Mouse (Mus musculus) embryonic stem cell, embryonic (primary cell): ENCODE measurements around the gene Traf2.

Experiments used
- CTCF ChIA-PET, 4 experiments: fragments of 300-600 bp in 2 of 4; fragments of 350-600 bp in 2 of 4; sonication (Branson Sonifier 250); formaldehyde crosslinking; loops; one replicate each; lab custom pipeline; 2022; ENCODE audit warnings: inconsistent platforms in 2 of 4; lab: Charles Lee
- POLR2A ChIA-PET, 4 experiments: fragments of 300-600 bp in 2 of 4; fragments of 350-600 bp in 2 of 4; sonication (Branson Sonifier 250); formaldehyde crosslinking; loops; one replicate each; lab custom pipeline; 2022; ENCODE audit warnings: antibody characterized with exemption in 4 of 4, inconsistent platforms in 1 of 4; lab: Charles Lee

The Traf2 gene

GRCm38 (mm10) chr2:25498622-25499478 lies 47.9 kb downstream of the Traf2 start:
- ChIA-PET POLR2A (interaction anchor here in 3 of 4 experiments (0.9 to 1.9 kb wide), 4 partner anchors 14 to 59 kb away, joined by 3 to 4 read pairs (median 4); partner anchors contain the start of genes Edf1 (in 1 of the 3) and Traf2 (in 1 of the 3)), CTCF (interaction anchor here in 1 of 4 experiments (0.5 to 2.0 kb wide), 7 partner anchors 8 to 324 kb away, joined by 3 to 7 read pairs (median 4); partner anchors contain the start of gene Abca2)

- ChIA-PET POLR2A (interaction anchor here in 3 of 4 experiments (0.9 to 1.9 kb wide), 7 partner anchors 9 to 166 kb away, joined by 3 to 8 read pairs (median 3); partner anchors contain the start of genes Man1b1 (in 1 of the 3) and Traf2 (in 1 of the 3)), CTCF (interaction anchor here in 3 of 4 experiments (0.6 to 2.0 kb wide), 9 partner anchors 9 to 216 kb away, joined by 3 to 8 read pairs (median 4); partner anchors contain the start of genes Abca2 (in 2 of the 3), Mamdc4 (in 1 of the 3) and Phpt1 (in 1 of the 3))
These were observed 48.7 kb downstream of the Traf2 start for GRCm38 (mm10) chr2:25497846-25498575.

GRCm38 (mm10) chr2:25496462-25496861 lies 50.3 kb downstream of the Traf2 start:
- CTCF ChIA-PET: interaction anchor here (0.6 to 2.0 kb wide), 14 partner anchors 11 to 594 kb away, joined by 3 to 8 read pairs (median 4); partner anchors contain the start of genes Abca2 (in 2 of the 4), Fut7 (in 1 of the 4), Mamdc4 (in 1 of the 4) and Phpt1 (in 1 of the 4)
- POLR2A ChIA-PET: interaction anchor here (0.7 to 1.5 kb wide), 8 partner anchors 61 to 959 kb away, joined by 3 to 7 read pairs (median 4); partner anchors contain the start of genes Edf1 (in 2 of the 4), Cysrt1 (in 1 of the 4), Mamdc4 (in 1 of the 4) and Phpt1 (in 1 of the 4)

GRCm38 (mm10) chr2:25493476-25493961 lies 53.2 kb downstream of the Traf2 start, which contains the start of gene Lcn12:
Lcn12 (minus strand) TSS chr2:25493911.
- CTCF ChIA-PET: interaction anchor here in 1 of 4 experiments (0.6 kb wide), 1 partner anchor 99 kb away, joined by 3 read pairs; no protein-coding TSS in a partner anchor
- POLR2A ChIA-PET: no interaction called here

GRCm38 (mm10) chr2:25492988-25493387 lies 53.8 kb downstream of the Traf2 start:
- CTCF ChIA-PET: no interaction called here

GRCm38 (mm10) chr2:25488671-25489068 lies 58.1 kb downstream of the Traf2 start:
- CTCF ChIA-PET: interaction anchor here in 1 of 4 experiments (1.1 kb wide), 1 partner anchor 18 kb away, joined by 5 read pairs; no protein-coding TSS in a partner anchor

More at GRCm38 (mm10) chr2:25492988-25493387, 53.8 kb downstream of the Traf2 start:
- POLR2A ChIA-PET: no interaction called here

GRCm38 (mm10) chr2:25487965-25488670 lies 58.6 kb downstream of the Traf2 start:
- POLR2A ChIA-PET: interaction anchor here in 1 of 4 experiments (0.6 kb wide), 1 partner anchor 22 kb away, joined by 3 read pairs; no protein-coding TSS in a partner anchor
- CTCF ChIA-PET: no interaction called here

More at GRCm38 (mm10) chr2:25488671-25489068, 58.1 kb downstream of the Traf2 start:
- POLR2A ChIA-PET: interaction anchor here in 1 of 4 experiments (0.6 kb wide), 1 partner anchor 23 kb away, joined by 3 read pairs; no protein-coding TSS in a partner anchor

GRCm38 (mm10) chr2:25484901-25485647 lies 61.7 kb downstream of the Traf2 start:
- ChIA-PET POLR2A (interaction anchor here in 2 of 4 experiments (0.6 to 0.7 kb wide), 2 partner anchors 13 to 64 kb away, joined by 4 to 6 read pairs; no protein-coding TSS in a partner anchor), CTCF (interaction anchor here in 2 of 4 experiments (0.6 to 1.6 kb wide), 4 partner anchors 14 to 192 kb away, joined by 3 to 7 read pairs (median 4); partner anchors contain the start of gene Fbxw5 (in 1 of the 2))

- CTCF ChIA-PET: interaction anchor here in 3 of 4 experiments (0.7 to 1.4 kb wide), 5 partner anchors 16 to 106 kb away, joined by 3 to 6 read pairs (median 4); partner anchors contain the start of gene Clic3 (in 1 of the 3)
- POLR2A ChIA-PET: interaction anchor here in 1 of 4 experiments (0.8 kb wide), 1 partner anchor 63 kb away, joined by 3 read pairs; no protein-coding TSS in a partner anchor
These were observed 63.8 kb downstream of the Traf2 start for GRCm38 (mm10) chr2:25482969-25483368.

- CTCF ChIA-PET: interaction anchor here in 1 of 4 experiments (1.2 to 2.0 kb wide), 2 partner anchors 52 to 55 kb away, joined by 4 to 6 read pairs; partner anchors contain the start of gene Abca2
- POLR2A ChIA-PET: interaction anchor here in 1 of 4 experiments (1.4 to 1.5 kb wide), 2 partner anchors 24 to 58 kb away, joined by 3 read pairs; partner anchors contain the start of gene Clic3
These were observed 66.2 kb downstream of the Traf2 start for GRCm38 (mm10) chr2:25480541-25480940.

- POLR2A ChIA-PET: interaction anchor here in 1 of 4 experiments (0.6 to 1.5 kb wide), 2 partner anchors 57 to 179 kb away, joined by 3 read pairs; no protein-coding TSS in a partner anchor
- CTCF ChIA-PET: interaction anchor here in 3 of 4 experiments (0.6 to 1.2 kb wide), 3 partner anchors 52 to 95 kb away, joined by 3 to 5 read pairs (median 4); partner anchors contain the start of genes Abca2 (in 1 of the 3), Mamdc4 (in 1 of the 3) and Phpt1 (in 1 of the 3)
These were observed 67.0 kb downstream of the Traf2 start for GRCm38 (mm10) chr2:25479551-25480311.

GRCm38 (mm10) chr2:25477967-25478675 lies 68.6 kb downstream of the Traf2 start:
- POLR2A ChIA-PET: no interaction called here
- CTCF ChIA-PET: no interaction called here

- ChIA-PET CTCF (interaction anchor here in 1 of 4 experiments (0.7 kb wide), 1 partner anchor 165 kb away, joined by 3 read pairs; no protein-coding TSS in a partner anchor), POLR2A (no interaction called here)
These were observed 69.2 kb downstream of the Traf2 start for GRCm38 (mm10) chr2:25477541-25477940.

- POLR2A ChIA-PET: interaction anchor here in 2 of 4 experiments (0.8 kb wide), 2 partner anchors 22 to 100 kb away, joined by 3 read pairs; partner anchors contain the start of gene Sapcd2 (in 1 of the 2)
- CTCF ChIA-PET: no interaction called here
These were observed 74.2 kb downstream of the Traf2 start for GRCm38 (mm10) chr2:25472550-25472949.
